Mouse (Mus musculus) forebrain, embryonic 15.5 days (tissue): ENCODE results near the gene Slpi. TPM values are rescaled to one million over a fixed set of nuclear protein-coding genes. Genes with fewer than 3 reads are reported as not detected.

Experiments
- ATAC-seq: fragments of 200-750 bp; cut with Nextera tagmentation; replicated peaks from 2 replicates; pipeline ENCODE4 v1.8.0; 2017; ENCODE audit warnings: mild to moderate bottlenecking, moderate TSS enrichment, moderate library complexity
- H3K27ac ChIP-seq: fragments of 300-500 bp; sonication (generic); replicated peaks from 2 replicates; pipeline ENCODE4 v1.5.1; 2015; ENCODE audit warnings: mild to moderate bottlenecking, inconsistent platforms
- H3K27me3 ChIP-seq: fragments of 300-500 bp; sonication (generic); 2 replicates; pipeline ENCODE4 v1.6.1; 2015; ENCODE audit warnings: inconsistent platforms
- H3K36me3 ChIP-seq: fragments of 300-500 bp; sonication (generic); 2 replicates; pipeline ENCODE4 v1.6.1; 2015; ENCODE audit warnings: mild to moderate bottlenecking, inconsistent platforms
- H3K4me1 ChIP-seq: fragments of 300-500 bp; sonication (generic); 2 replicates; pipeline ENCODE4 v1.6.1; 2015; ENCODE audit warnings: inconsistent platforms
- H3K4me2 ChIP-seq: fragments of 300-500 bp; sonication (generic); replicated peaks from 2 replicates; pipeline ENCODE4 v1.6.1; 2015; ENCODE audit warnings: mild to moderate bottlenecking, inconsistent platforms
- H3K4me3 ChIP-seq: fragments of 300-500 bp; sonication (generic); 2 replicates; pipeline ENCODE4 v1.5.1; 2015; ENCODE audit warnings: mild to moderate bottlenecking, inconsistent platforms
- H3K9ac ChIP-seq: fragments of 300-500 bp; sonication (generic); replicated peaks from 2 replicates; pipeline ENCODE4 v1.6.1; 2015; ENCODE audit warnings: mild to moderate bottlenecking, inconsistent platforms
- H3K9me3 ChIP-seq: fragments of 300-500 bp; sonication (generic); 2 replicates; pipeline ENCODE4 v1.6.1; 2016; ENCODE audit warnings: inconsistent platforms
- WGBS: fragments of 180-500 bp; shearing (Covaris S2); methylation state at CpG from one replicate; pipeline ENCODE4 v1.1.7; 2015; ENCODE audit warnings: mixed read lengths; 5-methylcytosine and 5-hydroxymethylcytosine counted together
- polyA plus RNA-seq: library from polyadenylated mRNA; unstranded; fragments of >200 nt; fragmentation: Nextera tagmentation; extraction: Ambion mirVana; gene quantifications from 2 replicates; pipeline ENCODE4 v1.2.1, GENCODE M21; 2015

Slpi gene
- polyA plus RNA-seq, 1 experiment from 2014 or later, result not detected

- no peaks in the 10 kb centered on the region for H3K27me3 ChIP-seq
- H3K36me3 ChIP-seq, result no peaks in the 10 kb centered on the region
- H3K4me2 ChIP-seq, result no peak overlapping the region
- no peak overlapping the region for H3K9ac ChIP-seq
- H3K4me3 ChIP-seq, result no peak overlapping the region
- H3K4me1 ChIP-seq, result no peaks in the 10 kb centered on the region
- H3K9me3 ChIP-seq, result no peaks in the 10 kb centered on the region
- WGBS, result 46% methylated on average over 15 of the region's 15 CpGs
- ATAC-seq, result no peak
- H3K27ac ChIP-seq, result no peak overlapping the region
Measured at GRCm38 (mm10) chr2:164429881-164430615, 41.2 kb upstream of the Slpi start.

GRCm38 (mm10) chr2:164428451-164428850 lies 39.6 kb upstream of the Slpi start:
- H3K4me1 ChIP-seq, result no peaks in the 10 kb centered on the region
- WGBS, result 42% methylated on average over 5 of the region's 5 CpGs
- no peak overlapping the region for H3K9ac ChIP-seq
- ATAC-seq, result no peak
- H3K27me3 ChIP-seq, result no peaks in the 10 kb centered on the region
- no peaks in the 10 kb centered on the region for H3K36me3 ChIP-seq
- H3K27ac ChIP-seq, result no peak overlapping the region
- no peak overlapping the region for H3K4me3 ChIP-seq
- no peaks in the 10 kb centered on the region for H3K9me3 ChIP-seq
- H3K4me2 ChIP-seq, result no peak overlapping the region

GRCm38 (mm10) chr2:164426952-164427351 lies 38.1 kb upstream of the Slpi start:
- no peak for ATAC-seq
- Histone ChIP-seq H3K4me3 (no peak overlapping the region), H3K27ac (no peak overlapping the region), H3K4me1 (no peaks in the 10 kb centered on the region), H3K4me2 (no peak overlapping the region), H3K9ac (no peak overlapping the region), H3K27me3 (no peaks in the 10 kb centered on the region), H3K9me3 (no peaks in the 10 kb centered on the region), H3K36me3 (no peaks in the 10 kb centered on the region)
- WGBS, result 86% methylated on average over 5 of the region's 5 CpGs

- H3K4me2 ChIP-seq, result no peak overlapping the region
- H3K27me3 ChIP-seq, result no peaks in the 10 kb centered on the region
- no peak for ATAC-seq
- no peaks in the 10 kb centered on the region for H3K4me1 ChIP-seq
- H3K27ac ChIP-seq, result no peak overlapping the region
- H3K36me3 ChIP-seq, result no peaks in the 10 kb centered on the region
- no peak overlapping the region for H3K4me3 ChIP-seq
- no peak overlapping the region for H3K9ac ChIP-seq
- no peaks in the 10 kb centered on the region for H3K9me3 ChIP-seq
- 43% methylated on average over 12 of the region's 12 CpGs for WGBS
Measured at GRCm38 (mm10) chr2:164426121-164426520, 37.2 kb upstream of the Slpi start.

- 77% methylated on average over 5 of the region's 5 CpGs for WGBS
- no peaks in the 10 kb centered on the region for H3K4me1 ChIP-seq
- H3K4me3 ChIP-seq, result no peak overlapping the region
- H3K9me3 ChIP-seq, result no peaks in the 10 kb centered on the region
- no peaks in the 10 kb centered on the region for H3K36me3 ChIP-seq
- H3K27me3 ChIP-seq, result no peaks in the 10 kb centered on the region
- H3K27ac ChIP-seq, result no peak overlapping the region
- ATAC-seq, result no peak
- no peak overlapping the region for H3K9ac ChIP-seq
- H3K4me2 ChIP-seq, result no peak overlapping the region
Measured at GRCm38 (mm10) chr2:164425401-164425800, 36.5 kb upstream of the Slpi start.

- no peak for ATAC-seq
- Histone ChIP-seq H3K27ac (no peak overlapping the region), H3K4me2 (no peak overlapping the region), H3K9ac (no peak overlapping the region), H3K4me1 (no peaks in the 10 kb centered on the region), H3K27me3 (no peaks in the 10 kb centered on the region), H3K4me3 (no peak overlapping the region), H3K9me3 (no peaks in the 10 kb centered on the region), H3K36me3 (no peaks in the 10 kb centered on the region)
- WGBS, result 88% methylated on average over 8 of the region's 8 CpGs
Measured at GRCm38 (mm10) chr2:164424406-164424805, 35.5 kb upstream of the Slpi start.

GRCm38 (mm10) chr2:164423464-164423863 lies 34.6 kb upstream of the Slpi start:
- Histone ChIP-seq H3K27ac (no peak overlapping the region), H3K9ac (no peak overlapping the region), H3K4me1 (no peaks in the 10 kb centered on the region), H3K4me2 (no peak overlapping the region), H3K4me3 (no peak overlapping the region), H3K36me3 (no peaks in the 10 kb centered on the region), H3K27me3 (no peaks in the 10 kb centered on the region), H3K9me3 (no peaks in the 10 kb centered on the region)
- 91% methylated on average over 11 of the region's 11 CpGs for WGBS
- ATAC-seq, result no peak

GRCm38 (mm10) chr2:164422675-164423393 lies 33.9 kb upstream of the Slpi start:
- ATAC-seq, result no peak

GRCm38 (mm10) chr2:164421979-164422378 lies 33.1 kb upstream of the Slpi start:
- Histone ChIP-seq H3K27ac (no peak overlapping the region), H3K36me3 (no peaks in the 10 kb centered on the region), H3K9ac (no peak overlapping the region), H3K4me3 (no peak overlapping the region), H3K4me2 (no peak overlapping the region), H3K9me3 (no peaks in the 10 kb centered on the region), H3K4me1 (no peaks in the 10 kb centered on the region), H3K27me3 (no peaks in the 10 kb centered on the region)
- 89% methylated on average over 8 of the region's 8 CpGs for WGBS
- ATAC-seq, result no peak

More at GRCm38 (mm10) chr2:164422675-164423393, 33.9 kb upstream of the Slpi start:
- WGBS, result 92% methylated on average over 15 of the region's 15 CpGs
- H3K4me2 ChIP-seq, result no peak overlapping the region
- H3K27ac ChIP-seq, result no peak overlapping the region
- no peaks in the 10 kb centered on the region for H3K9me3 ChIP-seq
- no peaks in the 10 kb centered on the region for H3K27me3 ChIP-seq
- H3K36me3 ChIP-seq, result no peaks in the 10 kb centered on the region
- H3K4me1 ChIP-seq, result no peaks in the 10 kb centered on the region
- H3K4me3 ChIP-seq, result no peak overlapping the region
- no peak overlapping the region for H3K9ac ChIP-seq

GRCm38 (mm10) chr2:164421306-164421705 lies 32.4 kb upstream of the Slpi start:
- no peak overlapping the region for H3K9ac ChIP-seq
- no peaks in the 10 kb centered on the region for H3K27me3 ChIP-seq
- no peak overlapping the region for H3K4me2 ChIP-seq
- H3K36me3 ChIP-seq, result no peaks in the 10 kb centered on the region
- H3K27ac ChIP-seq, result no peak overlapping the region
- no peak overlapping the region for H3K4me3 ChIP-seq
- 92% methylated on average over 7 of the region's 7 CpGs for WGBS
- H3K9me3 ChIP-seq, result no peaks in the 10 kb centered on the region
- no peak for ATAC-seq
- no peaks in the 10 kb centered on the region for H3K4me1 ChIP-seq

GRCm38 (mm10) chr2:164419489-164419888 lies 30.6 kb upstream of the Slpi start:
- WGBS, result 2% methylated on average over 3 of the region's 3 CpGs
- H3K4me2 ChIP-seq, result no peak overlapping the region
- no peak overlapping the region for H3K27ac ChIP-seq
- no peak overlapping the region for H3K9ac ChIP-seq
- H3K9me3 ChIP-seq, result no peaks in the 10 kb centered on the region
- H3K36me3 ChIP-seq, result no peaks in the 10 kb centered on the region
- H3K4me3 ChIP-seq, result no peak overlapping the region
- no peaks in the 10 kb centered on the region for H3K4me1 ChIP-seq
- no peak for ATAC-seq
- peaks cover under 1% of the 10 kb centered on the region; the same call in 1 of the 2 replicates for H3K27me3 ChIP-seq

- Histone ChIP-seq H3K36me3 (no peaks in the 10 kb centered on the region), H3K9me3 (no peaks in the 10 kb centered on the region), H3K4me3 (no peak overlapping the region), H3K9ac (no peak overlapping the region), H3K27ac (no peak overlapping the region), H3K27me3 (peaks cover 4% of the 10 kb centered on the region; the same call in 1 of the 2 replicates), H3K4me2 (no peak overlapping the region), H3K4me1 (peaks cover 3% of the 10 kb centered on the region; the same call in 1 of the 2 replicates)
- 29% methylated on average over 3 of the region's 3 CpGs for WGBS
- ATAC-seq, result no peak
Measured at GRCm38 (mm10) chr2:164418308-164418875, 29.5 kb upstream of the Slpi start.
